Mouse (Mus musculus): ENCODE measurements at regions not wholly inside any gene's neighbourhood (a gene's known extent, or its start where the extent isn't known, plus 50 kb on each side); places are given as distances from the start of the nearest gene placed in this dataset.
A peak's percentile ranks its signal among the peaks of the same experiment; 100 is the strongest.

GRCm38 (mm10) chr14:47877771-47878443, 229.7 kb downstream of the Ktn1 start:
- Histone ChIP-seq H3K4me1 (ENCODE audit: insufficient read depth, low read length) (no peaks in the 10 kb centered on the region), H3K9me3 (ENCODE audit: low read length) (no peaks in the 10 kb centered on the region), H3K27me3 (ENCODE audit: insufficient read depth, low read length) (no peaks in the 10 kb centered on the region), H3K4me3 (ENCODE audit: low read length) (no peak overlapping the region), H3K36me3 (ENCODE audit: insufficient read depth, low read length) (no peaks in the 10 kb centered on the region), H3K9ac (replicated peaks; ENCODE audit: low read length) (no peak overlapping the region), H3K4me2 (replicated peaks; ENCODE audit: low read depth, low read length) (no peak overlapping the region), H3K27ac (ENCODE audit: low read length) (no peak overlapping the region)
- no peak for ATAC-seq (ENCODE audit: low FRiP score, low TSS enrichment)
- WGBS = 95% methylated on average over 5 of the region's 5 CpGs

GRCm38 (mm10) chr14:47885326-47885725, 235.3 kb upstream of the Peli2 start:
- 79% methylated on average over 3 of the region's 3 CpGs for WGBS
- no peak overlapping the region for H3K4me2 ChIP-seq (replicated peaks; ENCODE audit: low read depth, low read length)
- H3K4me3 ChIP-seq (ENCODE audit: low read length) = no peak overlapping the region
- no peaks in the 10 kb centered on the region for H3K36me3 ChIP-seq (ENCODE audit: insufficient read depth, low read length)
- H3K9ac ChIP-seq (replicated peaks; ENCODE audit: low read length) = no peak overlapping the region
- no peak for ATAC-seq (ENCODE audit: low FRiP score, low TSS enrichment)
- no peaks in the 10 kb centered on the region for H3K9me3 ChIP-seq (ENCODE audit: low read length)
- 0 out of 2 replicates have a peak, but pooled peaks cover 3% of the 10 kb centered on the region for H3K4me1 ChIP-seq (ENCODE audit: insufficient read depth, low read length)
- H3K27ac ChIP-seq (ENCODE audit: low read length) = no peak overlapping the region
- no peaks in the 10 kb centered on the region for H3K27me3 ChIP-seq (ENCODE audit: insufficient read depth, low read length)

GRCm38 (mm10) chr14:47890251-47891198, 230.1 kb upstream of the Peli2 start:
- Histone ChIP-seq H3K9me3 (ENCODE audit: low read length) (no peaks in the 10 kb centered on the region), H3K4me1 (ENCODE audit: insufficient read depth, low read length) (0 out of 2 replicates have a peak, but pooled peaks cover 3% of the 10 kb centered on the region), H3K36me3 (ENCODE audit: insufficient read depth, low read length) (no peaks in the 10 kb centered on the region), H3K4me2 (replicated peaks; ENCODE audit: low read depth, low read length) (no peak overlapping the region), H3K4me3 (ENCODE audit: low read length) (no peak overlapping the region), H3K9ac (replicated peaks; ENCODE audit: low read length) (no peak overlapping the region), H3K27me3 (ENCODE audit: insufficient read depth, low read length) (no peaks in the 10 kb centered on the region), H3K27ac (ENCODE audit: low read length) (no peak overlapping the region)
- peak; percentile 65; the same call in 1 of the 2 replicates for ATAC-seq (ENCODE audit: low FRiP score, low TSS enrichment)
- WGBS = 79% methylated on average over 9 of the region's 9 CpGs

- no peak overlapping the region for H3K4me2 ChIP-seq (replicated peaks; ENCODE audit: low read depth, low read length)
- H3K9me3 ChIP-seq (ENCODE audit: low read length) = no peaks in the 10 kb centered on the region
- H3K9ac ChIP-seq (replicated peaks; ENCODE audit: low read length) = no peak overlapping the region
- 81% methylated on average over 3 of the region's 3 CpGs for WGBS
- no peak overlapping the region for H3K4me3 ChIP-seq (ENCODE audit: low read length)
- no peaks in the 10 kb centered on the region for H3K27me3 ChIP-seq (ENCODE audit: insufficient read depth, low read length)
- no peaks in the 10 kb centered on the region for H3K36me3 ChIP-seq (ENCODE audit: insufficient read depth, low read length)
- ATAC-seq (ENCODE audit: low FRiP score, low TSS enrichment) = no peak
- no peak overlapping the region for H3K27ac ChIP-seq (ENCODE audit: low read length)
- no peaks in the 10 kb centered on the region for H3K4me1 ChIP-seq (ENCODE audit: insufficient read depth, low read length)
Measured at GRCm38 (mm10) chr14:47896581-47896980, 224.0 kb upstream of the Peli2 start.

GRCm38 (mm10) chr14:47897907-47898530, 222.6 kb upstream of the Peli2 start:
- H3K9me3 ChIP-seq (ENCODE audit: low read length) = no peaks in the 10 kb centered on the region
- no peak overlapping the region for H3K9ac ChIP-seq (replicated peaks; ENCODE audit: low read length)
- 79% methylated on average over 5 of the region's 5 CpGs for WGBS
- H3K36me3 ChIP-seq (ENCODE audit: insufficient read depth, low read length) = no peaks in the 10 kb centered on the region
- H3K4me1 ChIP-seq (ENCODE audit: insufficient read depth, low read length) = no peaks in the 10 kb centered on the region
- no peak overlapping the region for H3K4me2 ChIP-seq (replicated peaks; ENCODE audit: low read depth, low read length)
- H3K27ac ChIP-seq (ENCODE audit: low read length) = no peak overlapping the region
- H3K4me3 ChIP-seq (ENCODE audit: low read length) = no peak overlapping the region
- no peak for ATAC-seq (ENCODE audit: low FRiP score, low TSS enrichment)
- H3K27me3 ChIP-seq (ENCODE audit: insufficient read depth, low read length) = no peaks in the 10 kb centered on the region

- no peak for ATAC-seq (ENCODE audit: low FRiP score, low TSS enrichment)
- WGBS = 83% methylated on average over 4 of the region's 4 CpGs
- Histone ChIP-seq H3K4me3 (ENCODE audit: low read length) (no peak overlapping the region), H3K9ac (replicated peaks; ENCODE audit: low read length) (no peak overlapping the region), H3K4me1 (ENCODE audit: insufficient read depth, low read length) (no peaks in the 10 kb centered on the region), H3K36me3 (ENCODE audit: insufficient read depth, low read length) (no peaks in the 10 kb centered on the region), H3K9me3 (ENCODE audit: low read length) (no peaks in the 10 kb centered on the region), H3K4me2 (replicated peaks; ENCODE audit: low read depth, low read length) (no peak overlapping the region), H3K27me3 (ENCODE audit: insufficient read depth, low read length) (no peaks in the 10 kb centered on the region), H3K27ac (ENCODE audit: low read length) (no peak overlapping the region)
Measured at GRCm38 (mm10) chr14:47898605-47899004, 222.0 kb upstream of the Peli2 start.

- no peaks in the 10 kb centered on the region for H3K27me3 ChIP-seq (ENCODE audit: insufficient read depth, low read length)
- no peak overlapping the region for H3K27ac ChIP-seq (ENCODE audit: low read length)
- H3K4me1 ChIP-seq (ENCODE audit: insufficient read depth, low read length) = no peaks in the 10 kb centered on the region
- ATAC-seq (ENCODE audit: low FRiP score, low TSS enrichment) = no peak
- H3K9me3 ChIP-seq (ENCODE audit: low read length) = no peaks in the 10 kb centered on the region
- H3K4me3 ChIP-seq (ENCODE audit: low read length) = no peak overlapping the region
- no peak overlapping the region for H3K4me2 ChIP-seq (replicated peaks; ENCODE audit: low read depth, low read length)
- H3K36me3 ChIP-seq (ENCODE audit: insufficient read depth, low read length) = no peaks in the 10 kb centered on the region
- no peak overlapping the region for H3K9ac ChIP-seq (replicated peaks; ENCODE audit: low read length)
Measured at GRCm38 (mm10) chr14:47905334-47905733, 215.3 kb upstream of the Peli2 start.

GRCm38 (mm10) chr14:47909129-47909528, 211.5 kb upstream of the Peli2 start:
- Histone ChIP-seq H3K27me3 (ENCODE audit: insufficient read depth, low read length) (no peaks in the 10 kb centered on the region), H3K36me3 (ENCODE audit: insufficient read depth, low read length) (no peaks in the 10 kb centered on the region), H3K27ac (ENCODE audit: low read length) (no peak overlapping the region), H3K4me2 (replicated peaks; ENCODE audit: low read depth, low read length) (no peak overlapping the region), H3K9ac (replicated peaks; ENCODE audit: low read length) (no peak overlapping the region), H3K9me3 (ENCODE audit: low read length) (no peaks in the 10 kb centered on the region), H3K4me1 (ENCODE audit: insufficient read depth, low read length) (no peaks in the 10 kb centered on the region), H3K4me3 (ENCODE audit: low read length) (no peak overlapping the region)
- WGBS = 48% methylated on average over 8 of the region's 8 CpGs
- ATAC-seq (ENCODE audit: low FRiP score, low TSS enrichment) = no peak

GRCm38 (mm10) chr14:47910741-47911295, 209.8 kb upstream of the Peli2 start:
- no peak for ATAC-seq (ENCODE audit: low FRiP score, low TSS enrichment)
- no peak overlapping the region for H3K4me3 ChIP-seq (ENCODE audit: low read length)
- H3K4me1 ChIP-seq (ENCODE audit: insufficient read depth, low read length) = no peaks in the 10 kb centered on the region
- no peaks in the 10 kb centered on the region for H3K9me3 ChIP-seq (ENCODE audit: low read length)
- WGBS = 56% methylated on average over 6 of the region's 6 CpGs
- H3K27me3 ChIP-seq (ENCODE audit: insufficient read depth, low read length) = no peaks in the 10 kb centered on the region
- H3K27ac ChIP-seq (ENCODE audit: low read length) = no peak overlapping the region
- no peak overlapping the region for H3K9ac ChIP-seq (replicated peaks; ENCODE audit: low read length)
- no peak overlapping the region for H3K4me2 ChIP-seq (replicated peaks; ENCODE audit: low read depth, low read length)
- no peaks in the 10 kb centered on the region for H3K36me3 ChIP-seq (ENCODE audit: insufficient read depth, low read length)
